Mouse (Mus musculus) lung, adult 2 months (tissue): ENCODE data around the gene Ptprm. TPM values are rescaled to one million over a fixed set of nuclear protein-coding genes. Genes with fewer than 3 reads are reported as not detected.

ENCODE experiments used
- DNase-seq: peaks from one replicate; pipeline ENCODE4 v3.0.0; 2022
- H3K4me1 ChIP-seq: fragments of 200-500 bp; 2 replicates; pipeline ENCODE4 v1.6.1; 2011; ENCODE audit warnings: low read length; ENCODE audit not compliant: control insufficient read depth, insufficient read depth
- H3K4me3 ChIP-seq: fragments of 200-500 bp; replicated peaks from 2 replicates; pipeline ENCODE3; 2011; ENCODE audit warnings: low read depth, mild to moderate bottlenecking, control low read depth, low read length; ENCODE audit errors: extremely low read depth
- CTCF ChIP-seq: fragments of 200-500 bp; IDR thresholded peaks from 2 replicates; pipeline ENCODE4 v1.5.1; 2011; ENCODE audit warnings: mild to moderate bottlenecking, low read length, control low read depth; ENCODE audit not compliant: insufficient read depth
- POLR2A ChIP-seq: fragments of 200-500 bp; IDR thresholded peaks from 2 replicates; pipeline ENCODE4 v1.6.1; 2011; ENCODE audit warnings: low read depth, mild to moderate bottlenecking, control low read depth, low read length, borderline replicate concordance; ENCODE audit errors: extremely low read depth
- WGBS: fragments of 180-500 bp; shearing (Covaris S2); methylation state at CpG from one replicate; pipeline ENCODE4 v1.1.7; 2018; 5-methylcytosine and 5-hydroxymethylcytosine counted together
- polyA plus RNA-seq: library from polyadenylated mRNA; depleted of rRNA; stranded (reverse); fragments of >200 nt; gene quantifications from 2 replicates; pipeline ENCODE4 v1.2.3, GENCODE M21; 2012

The Ptprm gene
- polyA plus RNA-seq, 1 experiment, result 69.9 TPM

- Histone ChIP-seq H3K4me1 (peaks cover 9% of the 10 kb centered on the region; the same call in 1 of the 2 replicates), H3K4me3 (no peak overlapping the region)
- 48% methylated on average over 9 of the region's 9 CpGs for WGBS
- no peak for TF ChIP-seq POLR2A
- TF ChIP-seq CTCF, result no peak
- no peak for DNase-seq
Measured at GRCm38 (mm10) chr17:67298269-67298798, 55.9 kb downstream of the Ptprm start.

- DNase-seq, result no peak
- Histone ChIP-seq H3K4me3 (no peak overlapping the region), H3K4me1 (peaks cover 9% of the 10 kb centered on the region; the same call in 1 of the 2 replicates)
- 66% methylated on average over 13 of the region's 13 CpGs for WGBS
- TF ChIP-seq POLR2A, result no peak
- no peak for TF ChIP-seq CTCF
Measured at GRCm38 (mm10) chr17:67296604-67297595, 57.4 kb downstream of the Ptprm start.

- WGBS, result 34% methylated on average over 16 of the region's 16 CpGs
- no peak for DNase-seq
- Histone ChIP-seq H3K4me1 (peaks cover 9% of the 10 kb centered on the region; the same call in 1 of the 2 replicates), H3K4me3 (no peak overlapping the region)
- TF ChIP-seq POLR2A (no peak), CTCF (no peak)
Measured at GRCm38 (mm10) chr17:67290662-67291240, 63.5 kb downstream of the Ptprm start.

- WGBS, result 70% methylated on average over 3 of the region's 3 CpGs
- DNase-seq, result no peak
- Histone ChIP-seq H3K4me1 (peaks cover 13% of the 10 kb centered on the region; the same call in 1 of the 2 replicates), H3K4me3 (no peak overlapping the region)
- TF ChIP-seq POLR2A (no peak), CTCF (no peak)
Measured at GRCm38 (mm10) chr17:67287501-67287900, 66.8 kb downstream of the Ptprm start.

- Histone ChIP-seq H3K4me1 (peaks cover 7% of the 10 kb centered on the region; the same call in 1 of the 2 replicates), H3K4me3 (no peak overlapping the region)
- TF ChIP-seq POLR2A (no peak), CTCF (no peak)
- WGBS, result 24% methylated on average over 13 of the region's 13 CpGs
- no peak for DNase-seq
Measured at GRCm38 (mm10) chr17:67281640-67282170, 72.6 kb downstream of the Ptprm start.

- WGBS, result 88% methylated on average over 13 of the region's 13 CpGs
- H3K4me3 ChIP-seq, result no peak overlapping the region
- peaks cover 15% of the 10 kb centered on the region for H3K4me1 ChIP-seq
- no peak for TF ChIP-seq CTCF
- TF ChIP-seq POLR2A, result no peak
- DNase-seq, result no peak
Measured at GRCm38 (mm10) chr17:67277124-67277910, 76.9 kb downstream of the Ptprm start.

GRCm38 (mm10) chr17:67274531-67275094 lies 79.6 kb downstream of the Ptprm start:
- DNase-seq, result no peak
- peaks cover 12% of the 10 kb centered on the region for H3K4me1 ChIP-seq
- TF ChIP-seq CTCF, result no peak
- TF ChIP-seq POLR2A, result no peak
- H3K4me3 ChIP-seq, result no peak overlapping the region
- WGBS, result 28% methylated on average over 21 of the region's 21 CpGs

- no peak for DNase-seq
- H3K4me1 ChIP-seq, result peaks cover 12% of the 10 kb centered on the region
Measured at GRCm38 (mm10) chr17:67272928-67273327, 81.3 kb downstream of the Ptprm start.

More at GRCm38 (mm10) chr17:67272928-67273327, 81.3 kb downstream of the Ptprm start:
- H3K4me3 ChIP-seq, result no peak overlapping the region
- TF ChIP-seq POLR2A (no peak), CTCF (no peak)
